Mouse (Mus musculus) erythroblast, embryonic 14.5 days (primary cell): Measurements from ENCODE around the gene Mtmr4.

Experiments used
- GATA1 ChIP-seq: IDR thresholded peaks from 2 replicates; pipeline ENCODE4 v1.6.1; 2012; ENCODE audit warnings: low read length, inconsistent platforms, mixed read lengths
- TAL1 ChIP-seq: IDR thresholded peaks from 3 replicates; pipeline ENCODE4 v1.6.1; 2012; ENCODE audit warnings: low read length, inconsistent platforms, mixed read lengths

GRCm38 (mm10) chr11:87665224-87665623 lies 73.3 kb downstream of the Mtmr4 start:
- TF ChIP-seq GATA1 (no peak), TAL1 (no peak)
